Mouse (Mus musculus) heart, postnatal 0 days (tissue): Measurements from ENCODE around the gene Atp6v0a2.

Experiments used
- CTCF ChIP-seq: IDR thresholded peaks from 2 replicates; pipeline ENCODE4 v1.5.1; 2016; ENCODE audit warnings: antibody characterized with exemption, control low read depth, low read depth
- EP300 ChIP-seq: IDR thresholded peaks from 2 replicates; pipeline ENCODE4 v1.6.1; 2016; ENCODE audit warnings: antibody characterized with exemption, low read depth

DNA sequence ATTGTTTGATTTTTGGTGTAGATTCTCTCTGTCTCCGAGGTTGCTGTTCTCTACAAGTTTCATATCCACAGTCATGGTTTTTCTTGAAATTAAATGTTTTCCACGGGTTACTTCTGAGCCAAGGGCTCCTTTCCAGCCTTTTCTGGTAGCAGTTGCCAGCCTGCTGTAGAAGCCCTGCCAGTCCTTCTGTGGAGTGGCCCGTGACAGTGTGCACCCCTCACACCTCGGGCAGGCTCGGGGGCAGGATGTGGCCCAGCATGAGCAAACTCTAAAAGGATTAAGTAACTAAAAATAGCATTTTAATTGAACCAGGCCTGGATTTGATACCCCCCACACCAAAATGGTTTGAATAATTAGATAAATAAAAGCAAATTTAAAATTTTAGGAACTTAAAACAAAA lies 4.1 kb downstream of the Atp6v0a2 start:
- no peak for TF ChIP-seq CTCF
- TF ChIP-seq EP300 = no peak
